Comparison of ENCODE assay signal across 8 mouse cellular contexts in the genomic region with DNA sequence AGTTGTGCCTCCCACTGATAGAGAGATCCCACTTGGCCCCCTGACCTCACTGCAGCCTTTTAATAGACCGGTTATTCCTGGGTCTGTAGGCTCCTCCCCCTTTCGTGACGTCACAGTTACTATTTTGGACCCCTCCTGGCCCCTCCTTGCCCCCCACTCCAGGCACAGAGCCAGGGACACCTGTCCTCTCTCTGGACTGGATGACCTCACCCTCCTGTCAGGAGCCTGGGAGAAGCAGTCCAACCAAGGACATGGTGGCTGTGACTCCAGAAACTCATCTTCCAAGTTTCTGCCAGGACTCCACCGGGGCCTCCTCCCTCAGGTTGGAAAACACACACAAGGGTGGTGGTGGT. TPM values are rescaled to one million over a fixed set of nuclear protein-coding genes. Genes with fewer than 3 reads are reported as not detected.
A peak's percentile ranks its signal among the peaks of the same experiment; 100 is the strongest.
DNase-seq lines count a peak whose midpoint lies in the region; TF ChIP-seq lines count a peak whose summit lies in the region.

No protein-coding gene starts in this region.

- no peak overlapping the region for H3ac ChIP-seq in myocyte (ENCODE audit: control insufficient read depth, insufficient read length)

- DNase-seq in cerebellum, adult 11 months, result peak; percentile 69
- no peak for DNase-seq in cerebellum, postnatal 4 days (ENCODE audit: low spot score in 2 of 2)
- DNase-seq in right cerebral cortex, postnatal 10 days (ENCODE audit: low spot score in 2 of 2), result peak; percentile 54 to 59
- no peak for DNase-seq in right cerebral cortex, postnatal 25 days
- DNase-seq in heart, embryonic 10.5 days (ENCODE audit: low spot score), result peak; percentile 93
- DNase-seq in spleen, postnatal 36 days (ENCODE audit: low spot score in 2 of 2), result no peak
- no peak for DNase-seq in layer of hippocampus, adult 18-20 months (ENCODE audit: low spot score in 2 of 2)

- no peaks in the 10 kb centered on the region for H3K27me3 ChIP-seq in heart, embryonic 10.5 days (ENCODE audit: insufficient read depth, poor library complexity, severe bottlenecking)
- no peaks in the 10 kb centered on the region for H3K27me3 ChIP-seq in myocyte (ENCODE audit: control insufficient read depth, insufficient read depth, insufficient read length)

- H3K9me3 ChIP-seq in heart, embryonic 10.5 days, result no peaks in the 10 kb centered on the region

- peaks cover 98% of the 10 kb centered on the region for H3K4me1 ChIP-seq in heart, embryonic 10.5 days

- WGBS in heart, embryonic 10.5 days, result 29% methylated on average over 4 of the region's 4 CpGs

- H3K4me2 ChIP-seq in myocyte (ENCODE audit: low read depth), result peak overlapping the region; percentile 64

- peak overlapping the region; percentile 88 for H3K27ac ChIP-seq in heart, embryonic 10.5 days

- no peak for TF ChIP-seq POLR2A in myocyte (IDR thresholded peaks at IDR 0.05; ENCODE audit: insufficient read length, low read depth)

- H3K4me3 ChIP-seq in heart, embryonic 10.5 days, result peak overlapping the region; percentile 70
- H3K4me3 ChIP-seq in myocyte, result no peak overlapping the region

- H3K36me3 ChIP-seq in heart, embryonic 10.5 days, result peaks cover 11% of the 10 kb centered on the region
- H3K36me3 ChIP-seq in myocyte (ENCODE audit: control insufficient read depth, insufficient read depth), result no peaks in the 10 kb centered on the region

- peaks cover 26% of the 10 kb centered on the region for H3K79me2 ChIP-seq in myocyte (ENCODE audit: control insufficient read depth, insufficient read depth)

TF ChIP-seq in myocyte, 11 proteins besides CTCF, POLR2A, EP300 and RAD21:
- TF ChIP-seq MYOD1 (IDR thresholded peaks at IDR 0.05; ENCODE audit: control insufficient read depth in 1 of 3, insufficient read length in 2 of 3, low read depth in 2 of 3) (peak in 2 of 3 experiments; percentile 8 to 48), POLR2AphosphoS2 (IDR thresholded peaks at IDR 0.05; ENCODE audit: insufficient read length, low read depth) (no peak), MYOG (IDR thresholded peaks at IDR 0.05; ENCODE audit: control insufficient read depth in 1 of 3, insufficient read depth in 1 of 3, insufficient read length in 2 of 3, low read depth in 2 of 3) (peak in 1 of 3 experiments; percentile 22)

RNA-seq across cellular contexts. Expression of a gene that starts 10.0 kb away (rescaled TPM):
- polyA plus RNA-seq in heart, embryonic 10.5 days (2016; fragmentation: Nextera tagmentation; extraction: Ambion mirVana), result 84.9 and 103 TPM in 2 replicates
- polyA plus RNA-seq in myocyte (2012; fragmentation: generic; extraction: Trizol), result 77.3 TPM
- 100 to 1,000 TPM; 258 to 266 TPM for total RNA-seq in layer of hippocampus, adult 18-20 months (2021)

RNA-seq across cellular contexts. Expression of a gene that starts 28.7 kb away (rescaled TPM):
- 16.5 and 19.4 TPM in 2 replicates for polyA plus RNA-seq in heart, embryonic 10.5 days (2016; fragmentation: Nextera tagmentation; extraction: Ambion mirVana)
- polyA plus RNA-seq in myocyte (2012; fragmentation: generic; extraction: Trizol), result 4.4 TPM
- total RNA-seq in layer of hippocampus, adult 18-20 months (2021), result 1 to 10 TPM in 1 of 2 experiments, under 1 TPM in 1; 0.86 to 1.8 TPM

RNA-seq across cellular contexts. Expression of a gene that starts 30.6 kb away (rescaled TPM):
- polyA plus RNA-seq in heart, embryonic 10.5 days (2016; fragmentation: Nextera tagmentation; extraction: Ambion mirVana), result 35.0 and 40.9 TPM in 2 replicates
- 58.1 TPM for polyA plus RNA-seq in myocyte (2012; fragmentation: generic; extraction: Trizol)
- total RNA-seq in layer of hippocampus, adult 18-20 months (2021), result 10 to 100 TPM; 61.0 to 65.1 TPM

RNA-seq across cellular contexts. Expression of a gene that starts 34.9 kb away (rescaled TPM):
- 90.9 and 108 TPM in 2 replicates for polyA plus RNA-seq in heart, embryonic 10.5 days (2016; fragmentation: Nextera tagmentation; extraction: Ambion mirVana)
- polyA plus RNA-seq in myocyte (2012; fragmentation: generic; extraction: Trizol), result 33.1 TPM
- total RNA-seq in layer of hippocampus, adult 18-20 months (2021), result 10 to 100 TPM; 59.3 to 59.4 TPM

RNA-seq across cellular contexts. Expression of a gene that starts 48.6 kb away (rescaled TPM):
- 0.06 and 0.08 TPM in 2 replicates for polyA plus RNA-seq in heart, embryonic 10.5 days (2016; fragmentation: Nextera tagmentation; extraction: Ambion mirVana)
- 5.1 TPM for polyA plus RNA-seq in myocyte (2012; fragmentation: generic; extraction: Trizol)
- total RNA-seq in layer of hippocampus, adult 18-20 months (2021), result 1 to 10 TPM; 2.3 to 2.9 TPM

Comparison
In these comparisons a context has a peak if more than half of its experiments do, and no peak if none do; other contexts are left out.
1. DNase-seq: peak in cerebellum, adult 11 months (single experiment), right cerebral cortex, postnatal 10 days (2 of 2) and heart, embryonic 10.5 days (single experiment); none in cerebellum, postnatal 4 days (0 of 2), right cerebral cortex, postnatal 25 days (single experiment), spleen, postnatal 36 days (0 of 2) and layer of hippocampus, adult 18-20 months (0 of 2).